Mouse (Mus musculus) liver, postnatal 0 days (tissue): ENCODE data around the gene Sox10.

ENCODE experiments used
- CTCF ChIP-seq: sonication (generic); IDR thresholded peaks from 2 replicates; pipeline ENCODE4 v1.5.1; 2016; ENCODE audit warnings: antibody characterized with exemption, low read depth
- EP300 ChIP-seq: IDR thresholded peaks from 2 replicates; pipeline ENCODE4 v1.6.1; 2016; ENCODE audit warnings: antibody characterized with exemption, low read depth, mild to moderate bottlenecking

- TF ChIP-seq CTCF, result no peak
- TF ChIP-seq EP300, result no peak
Measured at GRCm38 (mm10) chr15:79140866-79141565, 24.0 kb downstream of the Sox10 start, which contains the start of the genes Polr2f and 1700088E04Rik.
